Mouse (Mus musculus) lung, adult 2 months (tissue): ENCODE results near the gene Hp1bp3. TPM values are rescaled to one million over a fixed set of nuclear protein-coding genes. Genes with fewer than 3 reads are reported as not detected.

Experiments
- DNase-seq: peaks from one replicate; pipeline ENCODE4 v3.0.0; 2022
- H3K4me1 ChIP-seq: fragments of 200-500 bp; 2 replicates; pipeline ENCODE4 v1.6.1; 2011; ENCODE audit warnings: low read length; ENCODE audit not compliant: control insufficient read depth, insufficient read depth
- H3K4me3 ChIP-seq: fragments of 200-500 bp; replicated peaks from 2 replicates; pipeline ENCODE3; 2011; ENCODE audit warnings: low read depth, mild to moderate bottlenecking, control low read depth, low read length; ENCODE audit errors: extremely low read depth
- CTCF ChIP-seq: fragments of 200-500 bp; IDR thresholded peaks from 2 replicates; pipeline ENCODE4 v1.5.1; 2011; ENCODE audit warnings: mild to moderate bottlenecking, low read length, control low read depth; ENCODE audit not compliant: insufficient read depth
- POLR2A ChIP-seq: fragments of 200-500 bp; IDR thresholded peaks from 2 replicates; pipeline ENCODE4 v1.6.1; 2011; ENCODE audit warnings: low read depth, mild to moderate bottlenecking, control low read depth, low read length, borderline replicate concordance; ENCODE audit errors: extremely low read depth
- WGBS: fragments of 180-500 bp; shearing (Covaris S2); methylation state at CpG from one replicate; pipeline ENCODE4 v1.1.7; 2018; 5-methylcytosine and 5-hydroxymethylcytosine counted together
- polyA plus RNA-seq: library from polyadenylated mRNA; depleted of rRNA; stranded (reverse); fragments of >200 nt; gene quantifications from 2 replicates; pipeline ENCODE4 v1.2.3, GENCODE M21; 2012; rRNA removed

Gene Hp1bp3
- 53.4 and 78.4 TPM in 2 replicates for polyA plus RNA-seq

GRCm38 (mm10) chr4:138216200-138216890, at the start of gene Hp1bp3:
Hp1bp3 (plus strand) TSS chr4:138216296.
- peak; percentile 87 for TF ChIP-seq POLR2A
- no peak for TF ChIP-seq CTCF
- peak; percentile 78 for DNase-seq
- H3K4me1 ChIP-seq: peaks cover 26% of the 10 kb centered on the region
- under 1% methylated on average over 71 of the region's 84 CpGs for WGBS
- H3K4me3 ChIP-seq: peak within 1 kb of the TSS; percentile 88

- Histone ChIP-seq H3K4me3 (no peak overlapping the region), H3K4me1 (no peaks in the 10 kb centered on the region)
- TF ChIP-seq CTCF (no peak), POLR2A (no peak)
- 82% methylated on average over 10 of the region's 10 CpGs for WGBS
- DNase-seq: no peak
Observed at GRCm38 (mm10) chr4:138166519-138166918, 49.6 kb upstream of the Hp1bp3 start.

DNA sequence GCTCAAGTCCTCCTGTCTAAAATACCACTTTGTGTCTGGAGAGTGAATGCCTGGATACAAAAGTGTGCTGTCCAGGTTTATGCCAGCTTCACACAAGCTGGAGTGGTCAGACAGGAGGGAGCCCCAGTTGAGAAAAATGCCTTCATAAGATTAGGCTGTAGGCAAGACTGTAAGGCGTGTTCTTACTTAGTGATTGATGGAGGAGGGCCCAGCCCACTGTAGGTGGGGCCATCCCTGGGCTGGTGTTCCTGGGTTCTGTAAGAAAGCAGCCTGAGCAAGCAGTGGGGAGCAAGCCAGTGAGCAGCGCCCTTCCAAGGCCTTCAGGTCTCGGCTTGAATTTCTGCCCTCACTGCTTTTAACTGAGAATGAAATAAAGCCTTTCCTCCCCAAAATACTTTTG, 47.9 kb upstream of the Hp1bp3 start:
- Histone ChIP-seq H3K4me1 (no peaks in the 10 kb centered on the region), H3K4me3 (no peak overlapping the region)
- TF ChIP-seq CTCF (no peak), POLR2A (no peak)
- WGBS: 77% methylated on average over 3 of the region's 3 CpGs
- DNase-seq: no peak

GRCm38 (mm10) chr4:138169420-138169819, 46.7 kb upstream of the Hp1bp3 start:
- DNase-seq: no peak
- WGBS: 84% methylated on average over 4 of the region's 4 CpGs
- H3K4me3 ChIP-seq: no peak overlapping the region
- TF ChIP-seq POLR2A: no peak
- no peak for TF ChIP-seq CTCF
- H3K4me1 ChIP-seq: no peaks in the 10 kb centered on the region

- Histone ChIP-seq H3K4me1 (no peaks in the 10 kb centered on the region), H3K4me3 (no peak overlapping the region)
- TF ChIP-seq CTCF (no peak), POLR2A (no peak)
- WGBS: 78% methylated on average over 4 of the region's 4 CpGs
- no peak for DNase-seq
Observed at GRCm38 (mm10) chr4:138172686-138173085, 43.4 kb upstream of the Hp1bp3 start.

GRCm38 (mm10) chr4:138179391-138179790, 36.7 kb upstream of the Hp1bp3 start:
- TF ChIP-seq CTCF (no peak), POLR2A (peak; percentile 25; the same call in 1 of the 2 replicates)
- H3K4me3 ChIP-seq: no peak overlapping the region
- DNase-seq: no peak
- 77% methylated on average over 5 of the region's 5 CpGs for WGBS
- no peaks in the 10 kb centered on the region for H3K4me1 ChIP-seq

- H3K4me1 ChIP-seq: no peaks in the 10 kb centered on the region
- WGBS: 94% methylated on average over 4 of the region's 4 CpGs
- TF ChIP-seq POLR2A (no peak), CTCF (no peak)
Observed at GRCm38 (mm10) chr4:138180719-138181118, 35.4 kb upstream of the Hp1bp3 start.

DNA sequence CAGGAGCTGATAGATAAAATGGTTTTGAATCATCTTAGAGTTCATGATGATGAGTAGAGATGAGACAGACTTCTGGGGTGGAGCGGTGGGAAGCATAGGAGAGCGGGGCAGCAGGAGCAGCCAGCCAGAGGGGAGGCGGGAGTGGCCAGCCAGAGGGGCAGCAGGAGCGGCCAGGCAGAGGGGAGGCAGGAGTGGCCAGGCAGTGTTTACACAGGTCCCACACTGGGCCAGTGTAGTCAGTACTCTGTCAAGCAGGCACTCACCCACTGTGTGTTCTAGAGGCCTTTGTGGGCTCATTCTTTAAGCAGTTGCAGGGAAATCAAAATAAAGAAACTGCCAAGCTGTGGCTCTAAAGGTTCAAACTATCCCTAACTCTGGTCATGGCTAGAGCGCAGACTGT, 32.0 kb upstream of the Hp1bp3 start:
- DNase-seq: no peak
- WGBS: 66% methylated on average over 5 of the region's 5 CpGs
- Histone ChIP-seq H3K4me1 (no peaks in the 10 kb centered on the region), H3K4me3 (no peak overlapping the region)
- no peak for TF ChIP-seq CTCF
- no peak for TF ChIP-seq POLR2A

More at GRCm38 (mm10) chr4:138180719-138181118, 35.4 kb upstream of the Hp1bp3 start:
- no peak for DNase-seq
- no peak overlapping the region for H3K4me3 ChIP-seq

DNA sequence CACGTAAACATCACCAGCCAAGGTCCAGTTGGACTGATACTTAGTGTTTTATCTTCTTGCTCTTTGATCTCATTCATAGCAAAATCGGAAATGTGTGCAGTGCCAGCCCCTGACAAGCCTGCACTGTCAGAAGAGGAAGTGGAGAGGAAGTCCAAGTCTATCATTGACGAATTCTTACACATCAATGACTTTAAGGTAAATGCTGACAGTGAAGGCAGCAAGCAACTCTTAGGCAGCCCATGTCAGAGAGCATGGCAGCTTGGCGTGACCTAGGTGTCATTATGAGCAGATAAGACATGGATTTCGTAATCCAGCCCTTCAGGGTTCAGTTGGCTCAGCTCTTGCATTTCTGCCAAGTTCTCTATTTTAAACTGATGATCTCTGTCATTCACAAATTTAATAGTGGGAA, 31.5 kb upstream of the Hp1bp3 start:
- Histone ChIP-seq H3K4me1 (no peaks in the 10 kb centered on the region), H3K4me3 (no peak overlapping the region)
- no peak for DNase-seq
- no peak for TF ChIP-seq POLR2A
- 41% methylated on average over 5 of the region's 5 CpGs for WGBS

GRCm38 (mm10) chr4:138185961-138186360, 30.1 kb upstream of the Hp1bp3 start:
- WGBS: 97% methylated on average over 7 of the region's 7 CpGs
- no peaks in the 10 kb centered on the region for H3K4me1 ChIP-seq
- no peak for TF ChIP-seq POLR2A
- TF ChIP-seq CTCF: no peak
- no peak overlapping the region for H3K4me3 ChIP-seq
- no peak for DNase-seq
